Mouse (Mus musculus) heart, postnatal 25 days (tissue): ENCODE results near the gene Plod1. TPM values are rescaled to one million over a fixed set of nuclear protein-coding genes. Genes with fewer than 3 reads are reported as not detected.

Experiments used
- DNase-seq: peaks from one replicate; pipeline ENCODE4 v3.0.0; 2022; ENCODE audit warnings: low spot score
- intact Hi-C: fragments of 180-260 bp; cut with DNase I; formaldehyde crosslinking; loops from one replicate; pipeline ENCODE4 v1.15.1; 2025
- total RNA-seq, 2 experiments: library from RNA; stranded (reverse); gene quantifications; 2 replicates each; pipeline ENCODE4 v1.2.3; 2021

The Plod1 gene
- total RNA-seq, 2 experiments from 2014 or later, result 79.5 to 97.6 TPM

DNA sequence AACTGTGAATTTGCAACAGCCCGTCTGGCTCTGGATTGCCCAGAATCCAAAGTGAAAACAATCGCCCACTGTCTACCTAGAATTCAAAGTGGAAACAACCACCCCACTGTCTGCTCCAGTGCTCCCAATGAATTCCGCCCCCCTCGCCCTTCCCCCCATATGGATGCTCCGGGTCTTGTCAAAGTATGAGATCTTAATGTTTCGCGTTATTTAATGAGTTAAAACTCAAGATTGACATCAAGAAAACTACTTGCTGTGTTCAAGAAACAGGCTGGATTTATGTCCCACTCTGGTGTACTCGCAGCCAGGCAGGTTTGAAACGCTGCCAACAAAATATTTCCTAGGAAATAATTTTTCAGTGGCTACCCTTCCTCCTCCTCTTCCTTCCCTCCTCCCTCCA, 3.5 kb upstream of the Plod1 start:
- intact Hi-C loops, result loop anchor here (5.0 to 10.0 kb wide), 2 partner anchors 38 to 215 kb away; partner anchors contain the start of genes Fbxo6 and Mfn2
- DNase-seq, result no peak

DNA sequence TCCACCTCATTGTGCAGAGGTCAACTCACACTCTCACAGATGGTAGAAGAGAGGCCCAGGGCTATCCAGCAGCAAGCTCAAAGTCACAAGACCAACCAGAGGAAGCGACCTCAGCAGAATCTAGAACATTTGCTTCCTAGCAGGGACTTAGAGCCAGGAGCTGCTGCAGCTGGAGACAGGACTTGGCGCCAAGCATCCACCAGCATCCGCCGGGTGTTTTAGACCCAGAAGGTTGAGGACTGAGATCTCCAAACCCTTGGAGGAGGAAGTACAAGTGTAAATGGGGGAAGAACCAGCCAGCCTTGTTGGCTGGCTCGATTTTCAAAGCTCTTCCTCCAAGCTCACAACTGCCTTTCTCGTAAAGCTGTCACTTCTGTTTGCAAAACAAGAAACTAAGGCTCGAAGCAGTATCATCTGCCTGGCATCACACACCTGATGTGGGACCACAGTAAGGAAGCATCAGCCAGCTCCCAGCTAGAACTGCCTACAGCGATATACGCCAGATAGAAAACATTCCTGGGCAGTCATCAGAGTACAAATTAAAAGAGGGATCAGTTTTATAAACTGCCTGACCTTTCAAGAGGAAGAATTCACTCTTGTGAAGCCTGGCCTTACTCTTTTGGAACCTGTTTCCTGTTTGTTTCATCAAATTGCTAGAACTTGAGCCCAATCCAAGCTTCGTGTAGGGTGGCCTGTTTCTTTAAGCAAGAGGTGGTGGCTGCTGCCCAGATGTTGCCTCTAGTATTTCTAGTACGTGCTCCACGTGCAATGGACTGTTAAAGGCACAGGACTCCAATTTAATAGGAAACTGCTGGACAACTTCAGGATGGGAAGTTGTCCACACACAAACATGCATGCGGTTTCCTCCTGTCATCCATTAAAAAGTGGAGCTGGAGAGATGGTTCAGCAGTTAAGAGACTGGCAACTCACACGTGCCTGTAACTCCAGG, 1.9 kb upstream of the Plod1 start:
- intact Hi-C loops, result loop anchor here (5.0 kb wide), 1 partner anchor 71 kb away; the partner anchor contains the start of genes Fv1 and Miip
- DNase-seq, result peak; percentile 71

GRCm38 (mm10) chr4:147937486-147937885, 919 bp upstream of the Plod1 start:
- intact Hi-C loops, result loop anchor here (5.0 kb wide), 1 partner anchor 70 kb away; the partner anchor contains the start of genes Fv1 and Miip
- DNase-seq, result no peak

GRCm38 (mm10) chr4:147937021-147937420, 454 bp upstream of the Plod1 start:
- intact Hi-C loops, result loop anchor here (5.0 kb wide), 1 partner anchor 70 kb away; the partner anchor contains the start of genes Fv1 and Miip

DNA sequence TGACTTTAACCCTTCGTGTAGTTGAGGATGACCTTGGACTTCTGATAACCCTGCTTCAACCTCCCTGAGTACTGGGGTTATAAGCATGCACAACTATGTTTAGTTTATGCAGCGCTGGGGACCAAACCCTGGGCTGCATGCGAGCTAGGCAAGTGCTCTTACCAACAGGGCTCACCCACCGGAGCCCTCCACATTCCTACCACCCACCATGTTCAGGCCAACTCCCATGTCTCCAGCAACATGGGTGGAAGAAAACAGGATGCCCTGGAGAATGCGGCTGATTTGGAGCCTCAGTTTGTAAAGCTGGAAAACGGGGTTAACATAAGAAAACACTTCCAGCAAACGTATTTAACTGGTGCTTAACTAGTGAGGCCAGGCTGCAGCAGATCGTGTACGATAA, 663 bp downstream of the Plod1 start:
- DNase-seq, result no peak
- intact Hi-C loops, result loop anchor here (2.0 to 5.0 kb wide), 2 partner anchors 19 to 69 kb away; partner anchors contain the start of genes Fv1 and Miip

More at GRCm38 (mm10) chr4:147937021-147937420, 454 bp upstream of the Plod1 start:
- no peak for DNase-seq

DNA sequence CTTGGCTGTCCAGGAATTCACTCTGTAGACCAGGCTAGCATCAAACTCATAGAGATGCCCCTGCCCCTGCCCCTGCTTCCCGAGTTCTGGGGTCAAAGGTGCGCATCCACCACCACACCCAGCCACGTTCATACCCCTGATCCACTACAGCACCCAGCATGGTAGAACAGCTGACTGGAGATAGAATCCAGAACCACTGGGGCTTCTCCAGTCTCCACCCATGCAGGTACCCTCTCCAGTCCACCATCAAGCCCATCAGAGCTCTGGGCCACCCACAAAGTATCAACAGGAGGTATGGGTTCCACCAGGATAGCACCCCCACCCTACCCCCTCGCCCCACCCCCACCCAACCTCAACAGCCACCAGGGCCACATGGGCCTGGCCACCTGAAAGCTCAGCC, 2.0 kb downstream of the Plod1 start:
- DNase-seq, result no peak
- intact Hi-C loops, result loop anchor here (2.0 to 5.0 kb wide), 2 partner anchors 18 to 67 kb away; partner anchors contain the start of genes Fv1 and Miip

DNA sequence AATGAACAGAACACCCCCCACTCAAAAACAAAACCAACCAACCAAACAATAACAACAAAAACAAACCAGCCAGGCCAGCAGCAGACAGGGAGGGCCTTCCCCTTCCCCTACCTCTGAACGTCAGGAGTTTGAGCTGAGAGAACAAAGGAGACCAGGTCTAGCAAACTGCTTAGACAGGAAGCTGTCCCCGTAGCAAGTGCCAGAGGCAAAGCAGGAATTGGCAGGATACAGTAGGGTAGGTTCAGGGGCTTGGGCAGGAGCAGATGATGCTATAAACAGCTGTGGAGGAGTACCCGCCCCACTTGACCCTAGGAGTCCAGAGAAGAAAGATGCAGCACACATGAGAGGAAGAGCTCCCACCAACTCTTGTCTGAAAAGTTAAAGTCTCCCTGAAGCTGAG, 2.4 kb downstream of the Plod1 start:
- DNase-seq, result no peak

GRCm38 (mm10) chr4:147930946-147931345, 5.6 kb downstream of the Plod1 start:
- intact Hi-C loops, result no loop called here
- no peak for DNase-seq

More for the DNA sequence above, 2.4 kb downstream of the Plod1 start:
- intact Hi-C loops, result loop anchor here (2.0 kb wide), 1 partner anchor 17 kb away; no protein-coding TSS in a partner anchor

DNA sequence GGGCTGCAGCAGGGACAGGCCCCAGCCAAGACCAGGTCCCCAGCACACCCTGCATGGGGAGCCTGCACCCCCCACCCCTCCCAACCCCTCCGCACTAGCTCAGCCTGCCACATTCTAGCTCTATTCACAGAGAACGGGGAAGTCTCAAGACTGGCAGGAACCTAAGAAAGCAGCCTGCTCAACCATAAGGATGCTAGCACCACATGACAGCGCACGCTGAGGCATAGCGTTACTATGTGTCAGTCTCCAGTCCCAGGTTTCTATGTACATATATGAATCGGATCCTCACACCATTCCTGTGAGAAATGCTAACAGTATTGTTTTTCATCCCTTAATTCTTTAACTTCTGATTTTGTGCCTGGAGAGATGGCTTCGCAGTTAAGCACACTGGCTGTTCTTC, 8.0 kb downstream of the Plod1 start:
- intact Hi-C loops, result no loop called here
- DNase-seq, result no peak

GRCm38 (mm10) chr4:147928136-147928535, 8.4 kb downstream of the Plod1 start:
- no peak for DNase-seq
- intact Hi-C loops, result no loop called here

DNA sequence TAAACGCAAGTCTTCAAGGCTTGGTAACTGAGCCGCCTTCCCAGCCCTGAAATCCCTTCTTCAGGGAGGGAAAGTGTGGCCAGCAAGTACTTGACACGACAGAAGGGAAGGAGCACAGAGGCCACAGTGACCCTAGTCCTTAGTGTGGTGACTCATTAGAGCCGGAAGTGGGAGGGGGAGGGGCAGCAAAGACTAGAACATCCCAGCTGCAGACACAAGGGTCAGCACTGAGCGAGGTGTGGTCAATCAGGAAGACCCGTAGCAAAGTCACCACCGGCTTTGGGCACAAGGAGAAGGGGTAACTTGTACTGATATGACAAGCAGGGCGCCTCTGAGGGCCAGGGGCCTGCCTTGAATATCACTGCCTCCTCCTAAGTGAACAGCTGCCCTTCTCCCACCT, 8.9 kb downstream of the Plod1 start:
- intact Hi-C loops, result no loop called here
- no peak for DNase-seq

- intact Hi-C loops, result no loop called here
- no peak for DNase-seq
Observed at GRCm38 (mm10) chr4:147922341-147922740, 14.2 kb downstream of the Plod1 start.

- intact Hi-C loops, result no loop called here
- no peak for DNase-seq
Observed at GRCm38 (mm10) chr4:147920973-147921372, 15.6 kb downstream of the Plod1 start.

- intact Hi-C loops, result loop anchor here (5.0 kb wide), 1 partner anchor 34 kb away; no protein-coding TSS in a partner anchor
Observed at GRCm38 (mm10) chr4:147918459-147919121, 18.0 kb downstream of the Plod1 start.

GRCm38 (mm10) chr4:147909486-147909885, 27.1 kb downstream of the Plod1 start:
- no peak for DNase-seq
- intact Hi-C loops, result no loop called here

More at GRCm38 (mm10) chr4:147918459-147919121, 18.0 kb downstream of the Plod1 start:
- no peak for DNase-seq

DNA sequence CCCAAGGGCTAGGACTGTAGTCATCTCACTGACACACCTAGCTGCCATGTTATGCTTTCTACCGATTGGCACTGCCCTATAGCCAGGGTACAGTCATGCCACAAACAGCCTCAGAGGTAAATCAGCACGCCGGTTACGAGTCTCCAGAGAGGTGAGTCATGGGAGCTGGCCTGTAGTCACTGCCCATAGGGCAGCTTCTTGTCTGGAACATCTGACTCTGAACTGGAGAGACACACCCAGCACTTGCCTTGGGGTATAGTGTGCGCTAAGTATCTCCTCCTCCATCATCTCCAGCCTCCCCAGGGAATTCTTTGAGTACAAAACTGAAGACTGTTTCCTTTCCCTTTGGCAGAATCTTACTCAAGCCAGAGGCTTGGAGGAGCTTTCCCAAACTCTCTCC, 30.3 kb downstream of the Plod1 start:
- intact Hi-C loops, result no loop called here
- DNase-seq, result no peak

- intact Hi-C loops, result loop anchor here (2.0 kb wide), 1 partner anchor 56 kb away; the partner anchor contains the start of gene Zfp933
- DNase-seq, result no peak
Observed at GRCm38 (mm10) chr4:147905090-147905659, 31.4 kb downstream of the Plod1 start.

GRCm38 (mm10) chr4:147904313-147905089, 32.1 kb downstream of the Plod1 start, which contains the start of gene Mfn2:
TSS of gene Mfn2 (minus strand) at chr4:147904704.
- DNase-seq, result peak; percentile 84
- intact Hi-C loops, result loop anchor here (2.0 to 5.0 kb wide), 2 partner anchors 38 to 56 kb away; partner anchors contain the start of genes 2510039O18Rik and Zfp933

DNA sequence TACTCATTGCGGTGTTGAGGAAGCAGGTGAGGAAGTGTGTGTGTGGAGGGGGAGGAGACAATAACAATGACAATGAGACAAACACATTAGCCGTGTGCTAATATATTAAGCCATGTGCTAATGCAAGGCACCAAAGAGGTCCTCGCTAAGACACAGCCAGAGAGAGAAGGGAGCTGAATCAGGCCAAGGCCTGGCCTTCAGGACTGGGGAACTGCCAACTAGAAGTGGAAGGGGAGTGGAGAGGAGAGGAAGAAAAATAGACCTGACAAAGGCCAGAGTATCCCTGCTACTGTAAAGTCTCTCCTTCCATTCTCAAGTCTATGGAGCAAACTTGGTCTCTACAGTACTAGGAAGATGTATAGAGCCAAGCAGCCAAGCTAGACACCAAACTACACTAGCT, 33.0 kb downstream of the Plod1 start:
- intact Hi-C loops, result loop anchor here (5.0 kb wide), 1 partner anchor 39 kb away; the partner anchor contains the start of gene 2510039O18Rik
- no peak for DNase-seq
